Mouse (Mus musculus): ENCODE results near the gene Gnao1. TPM values are rescaled to one million over a fixed set of nuclear protein-coding genes. Genes with fewer than 3 reads are reported as not detected.

The Gnao1 gene
- total and polyA plus RNA-seq, 3 experiments = 1.1 to 13.5 (median 3.5) TPM

- dilution Hi-C loops (cut with MboI; ENCODE audit: extremely low pct_ligation_motif_present, extremely low pct_unique_long_range_greater_than_20kb, low sequenced_read_pairs) (no loop called here), in situ Hi-C loops (cut with MboI; ENCODE audit: low pct_ligation_motif_present, low pct_unique_long_range_greater_than_20kb, low sequenced_read_pairs) (no loop called here)
- H3K27me3 ChIP-seq (replicated peaks) = no peaks in the 10 kb centered on the region
- H3K4me3 ChIP-seq (replicated peaks in 1 of 3; ENCODE audit: low read depth in 2 of 3, low read length in 2 of 3, poor library complexity in 1 of 3) = no peak overlapping the region
- peaks cover 75 to 91% of the 10 kb centered on the region in 2 experiments for H3K36me3 ChIP-seq (replicated peaks in 1 of 2; ENCODE audit: control insufficient read depth in 1 of 2, insufficient read depth in 1 of 2, low read length in 1 of 2)
- no peaks in the 10 kb centered on the region for H3K79me2 ChIP-seq (replicated peaks; ENCODE audit: control insufficient read depth, extremely low read depth, insufficient read depth, poor library complexity, severe bottlenecking)
- H3K9ac ChIP-seq (ENCODE audit: insufficient read depth, low read depth) = no peak overlapping the region
- no peak for DNase-seq (ENCODE audit: extremely low read depth)
- H3K4me2 ChIP-seq (ENCODE audit: insufficient read depth, low read depth, poor library complexity, severe bottlenecking) = no peak overlapping the region
- peaks cover 2% of the 10 kb centered on the region for H3K9me3 ChIP-seq (replicated peaks; ENCODE audit: low read length)
- no peaks in the 10 kb centered on the region for H3K4me1 ChIP-seq (ENCODE audit: control insufficient read depth in 1 of 2, insufficient read depth in 2 of 2)
- TF ChIP-seq IRF4 (IDR thresholded peaks at IDR 0.05; ENCODE audit: low read depth, low read length) (no peak), PAX5 (IDR thresholded peaks at IDR 0.05; ENCODE audit: low read length) (no peak), CHD1 (IDR thresholded peaks at IDR 0.05; ENCODE audit: low read depth, low read length) (no peak), GABPA (IDR thresholded peaks at IDR 0.05; ENCODE audit: insufficient replicate concordance, low read depth, low read length) (no peak), E2F4 (IDR thresholded peaks at IDR 0.05; ENCODE audit: insufficient replicate concordance, low read depth, low read length) (no peak), MEF2A (IDR thresholded peaks at IDR 0.05; ENCODE audit: borderline replicate concordance, low read depth, low read length) (no peak), ZNF384 (IDR thresholded peaks at IDR 0.05; ENCODE audit: low read depth, low read length) (no peak), ZC3H11A (IDR thresholded peaks at IDR 0.05; ENCODE audit: low read depth, low read length) (no peak), SIN3A (IDR thresholded peaks at IDR 0.05; ENCODE audit: low read length) (no peak), CTCF (conservative IDR thresholded peaks at IDR 0.05 in 1 of 2, IDR thresholded peaks at IDR 0.05 in 1 of 2; ENCODE audit: low read depth in 2 of 2, low read length in 2 of 2) (no peak), POLR2A (IDR thresholded peaks at IDR 0.05; ENCODE audit: low read depth, low read length) (no peak), BHLHE40 (IDR thresholded peaks at IDR 0.05; ENCODE audit: low read depth, low read length) (no peak), HCFC1 (IDR thresholded peaks at IDR 0.05; ENCODE audit: low read depth, low read length) (no peak), UBTF (IDR thresholded peaks at IDR 0.05; ENCODE audit: low read depth, low read length) (no peak), TCF12 (IDR thresholded peaks at IDR 0.05; ENCODE audit: low read depth, low read length) (no peak), EP300 (IDR thresholded peaks at IDR 0.05; ENCODE audit: low read length) (no peak), JUND (conservative IDR thresholded peaks at IDR 0.05; ENCODE audit: low read depth, low read length) (no peak), RAD21 (IDR thresholded peaks at IDR 0.05; ENCODE audit: low read depth, low read length) (no peak), POLR2AphosphoS2 (IDR thresholded peaks at IDR 0.05; ENCODE audit: low read depth, low read length) (no peak), MAX (IDR thresholded peaks at IDR 0.05; ENCODE audit: low read length) (no peak)
- H3K27ac ChIP-seq (ENCODE audit: insufficient read depth, low read depth) = no peak overlapping the region
These were observed 165.6 kb downstream of the Gnao1 start for GRCm38 (mm10) chr8:93975358-93975757.

GRCm38 (mm10) chr8:93976446-93977211 lies 166.9 kb downstream of the Gnao1 start:
- no peak overlapping the region for H3K4me3 ChIP-seq (replicated peaks in 1 of 3; ENCODE audit: low read depth in 2 of 3, low read length in 2 of 3, poor library complexity in 1 of 3)
- peaks cover 2% of the 10 kb centered on the region for H3K9me3 ChIP-seq (replicated peaks; ENCODE audit: low read length)
- in situ Hi-C loops (cut with MboI; ENCODE audit: low pct_ligation_motif_present, low pct_unique_long_range_greater_than_20kb, low sequenced_read_pairs) = no loop called here
- H3K27ac ChIP-seq (ENCODE audit: insufficient read depth, low read depth) = no peak overlapping the region
- no peak overlapping the region for H3K4me2 ChIP-seq (ENCODE audit: insufficient read depth, low read depth, poor library complexity, severe bottlenecking)
- no peak for TF ChIP-seq NRF1 (IDR thresholded peaks at IDR 0.05; ENCODE audit: low read depth, low read length)
- peak in 1 of 2 experiments; percentile 41; a peak in 2 of 4 replicates for TF ChIP-seq CTCF (conservative IDR thresholded peaks at IDR 0.05 in 1 of 2, IDR thresholded peaks at IDR 0.05 in 1 of 2; ENCODE audit: low read depth in 2 of 2, low read length in 2 of 2)
- no peak for TF ChIP-seq POLR2A (IDR thresholded peaks at IDR 0.05; ENCODE audit: low read depth, low read length)
- H3K4me1 ChIP-seq (ENCODE audit: control insufficient read depth in 1 of 2, insufficient read depth in 2 of 2) = no peaks in the 10 kb centered on the region; a peak in 1 of 4 replicates
- no peaks in the 10 kb centered on the region for H3K27me3 ChIP-seq (replicated peaks)
- H3K36me3 ChIP-seq (replicated peaks in 1 of 2; ENCODE audit: control insufficient read depth in 1 of 2, insufficient read depth in 1 of 2, low read length in 1 of 2) = peaks cover 84 to 92% of the 10 kb centered on the region in 2 experiments
- no peak for DNase-seq (ENCODE audit: extremely low read depth)
- dilution Hi-C loops (cut with MboI; ENCODE audit: extremely low pct_ligation_motif_present, extremely low pct_unique_long_range_greater_than_20kb, low sequenced_read_pairs) = no loop called here
- no peaks in the 10 kb centered on the region for H3K79me2 ChIP-seq (replicated peaks; ENCODE audit: control insufficient read depth, extremely low read depth, insufficient read depth, poor library complexity, severe bottlenecking)
- no peak overlapping the region for H3K9ac ChIP-seq (ENCODE audit: insufficient read depth, low read depth)

Measured in CH12.LX (cell line).